In genomic region chrX:95131783-95132182, GRCm38 (mm10) we compare ENCODE assay signal across 17 mouse cellular contexts.
"Had no signal": no experiment of that assay in that cellular context is flagged by ENCODE, and none has a peak within 500 bp of the region (broad histone marks: within the 10 kb centered on the region; RNA-seq: fewer than 3 reads in every experiment).

No protein-coding gene starts in this region.

- DNase-seq: gastrocnemius, adult 2 months; gastrocnemius, postnatal 10 days; gastrocnemius, postnatal 25 days; heart, adult 18-20 months; heart, postnatal 10 days; heart, postnatal 4 days; kidney, adult 18-20 months; kidney, adult 8-10 months; kidney, postnatal 10 days; kidney, postnatal 25 days; kidney, postnatal 4 days; liver; liver, embryonic 13.5 days had no signal

- ATAC-seq: hindbrain, embryonic 16.5 days; inflammation-experienced regulatory T-cells, adult 6 months; intestine, embryonic 15.5 days; intestine, postnatal 0 days had no signal
